Mouse (Mus musculus) adrenal gland, postnatal 10 days (tissue): ENCODE results near the gene Atp2b1. TPM values are rescaled to one million over a fixed set of nuclear protein-coding genes. Genes with fewer than 3 reads are reported as not detected.

Experiments
- DNase-seq: peaks from one replicate; pipeline ENCODE4 v3.0.0; 2021; ENCODE audit warnings: mixed read lengths
- total RNA-seq, 2 experiments: library from RNA; stranded (reverse); gene quantifications; 2 replicates each; pipeline ENCODE4 v1.2.3; 2021

Atp2b1 gene
- total RNA-seq, 2 experiments from 2014 or later = 53.1 to 57.7 TPM

- peak; percentile 18 for DNase-seq
Observed at GRCm38 (mm10) chr10:98916011-98916780, 2.0 kb downstream of the Atp2b1 start.

- no peak for DNase-seq
Observed at GRCm38 (mm10) chr10:98916781-98917340, 2.7 kb downstream of the Atp2b1 start.

GRCm38 (mm10) chr10:98925081-98925480 is 10.9 kb downstream of the Atp2b1 start:
- DNase-seq = no peak

- DNase-seq = no peak
Observed at GRCm38 (mm10) chr10:98926991-98927390, 12.8 kb downstream of the Atp2b1 start.

- no peak for DNase-seq
Observed at GRCm38 (mm10) chr10:98929444-98929843, 15.2 kb downstream of the Atp2b1 start.

- DNase-seq = no peak
Observed at GRCm38 (mm10) chr10:98930143-98930542, 15.9 kb downstream of the Atp2b1 start.

- no peak for DNase-seq
Observed at GRCm38 (mm10) chr10:98940137-98940536, 25.9 kb downstream of the Atp2b1 start.

- DNase-seq = no peak
Observed at GRCm38 (mm10) chr10:98940799-98941198, 26.6 kb downstream of the Atp2b1 start.

- DNase-seq = no peak
Observed at GRCm38 (mm10) chr10:98941991-98942390, 27.8 kb downstream of the Atp2b1 start.

- no peak for DNase-seq
Observed at GRCm38 (mm10) chr10:98942999-98943398, 28.8 kb downstream of the Atp2b1 start.

GRCm38 (mm10) chr10:98943894-98944293 is 29.7 kb downstream of the Atp2b1 start:
- no peak for DNase-seq

GRCm38 (mm10) chr10:98946031-98946791 is 32.0 kb downstream of the Atp2b1 start:
- no peak for DNase-seq

GRCm38 (mm10) chr10:98947206-98947605 is 33.0 kb downstream of the Atp2b1 start:
- no peak for DNase-seq

GRCm38 (mm10) chr10:98948096-98948495 is 33.9 kb downstream of the Atp2b1 start:
- peak; percentile 52 for DNase-seq

- no peak for DNase-seq
Observed at GRCm38 (mm10) chr10:98949750-98950149, 35.5 kb downstream of the Atp2b1 start.

- no peak for DNase-seq
Observed at GRCm38 (mm10) chr10:98951286-98952270, 37.4 kb downstream of the Atp2b1 start.

- DNase-seq = no peak
Observed at GRCm38 (mm10) chr10:98954230-98954993, 40.2 kb downstream of the Atp2b1 start.

- DNase-seq = no peak
Observed at GRCm38 (mm10) chr10:98956124-98956523, 41.9 kb downstream of the Atp2b1 start.

GRCm38 (mm10) chr10:98958752-98959151 is 44.5 kb downstream of the Atp2b1 start:
- no peak for DNase-seq

- no peak for DNase-seq
Observed at GRCm38 (mm10) chr10:98959385-98959784, 45.2 kb downstream of the Atp2b1 start.

- no peak for DNase-seq
Observed at GRCm38 (mm10) chr10:98960911-98961310, 46.7 kb downstream of the Atp2b1 start.
